ENCODE assay signal across 30 mouse cellular contexts in genomic region chrX:43235844-43236243, GRCm38 (mm10).
"Had no signal": no experiment of that assay in that cellular context is flagged by ENCODE, and none has a peak within 500 bp of the region (broad histone marks: within the 10 kb centered on the region; RNA-seq: fewer than 3 reads in every experiment).

No protein-coding gene starts in this region.

- H3K27ac ChIP-seq: gastrocnemius, adult 2 months; heart, embryonic 10.5 days; hindbrain, embryonic 10.5 days; hindbrain, embryonic 12.5 days; hindbrain, embryonic 14.5 days; intestine, embryonic 15.5 days; layer of hippocampus, adult 2 months; limb, embryonic 10.5 days; limb, embryonic 12.5 days; liver, embryonic 13.5 days; liver, embryonic 15.5 days had no signal

- H3K9me3 ChIP-seq: heart, embryonic 10.5 days; heart, embryonic 12.5 days; hindbrain, embryonic 10.5 days; hindbrain, embryonic 12.5 days; intestine, embryonic 15.5 days; limb, embryonic 10.5 days; limb, embryonic 12.5 days; liver, embryonic 13.5 days; liver, embryonic 15.5 days had no signal

- H3K36me3 ChIP-seq: heart, embryonic 10.5 days; heart, embryonic 12.5 days; hindbrain, embryonic 10.5 days; hindbrain, embryonic 12.5 days; intestine, embryonic 15.5 days; limb, embryonic 10.5 days; limb, embryonic 12.5 days; liver, embryonic 13.5 days; liver, embryonic 15.5 days had no signal

- H3K27me3 ChIP-seq: heart, embryonic 12.5 days; hindbrain, embryonic 12.5 days; intestine, embryonic 15.5 days; limb, embryonic 12.5 days; liver, embryonic 13.5 days; liver, embryonic 15.5 days had no signal

- H3K4me2 ChIP-seq: heart, embryonic 12.5 days; hindbrain, embryonic 12.5 days; hindbrain, embryonic 14.5 days; intestine, embryonic 15.5 days; limb, embryonic 12.5 days; liver, embryonic 11.5 days; liver, embryonic 13.5 days; liver, embryonic 15.5 days had no signal

- DNase-seq: gastrocnemius, adult 2 months; gastrocnemius, postnatal 10 days; gastrocnemius, postnatal 25 days; heart, adult 18-20 months; heart, postnatal 10 days; heart, postnatal 4 days; kidney, adult 18-20 months; kidney, adult 8-10 months; kidney, postnatal 10 days; kidney, postnatal 25 days; kidney, postnatal 4 days; layer of hippocampus, adult 9-11 months; layer of hippocampus, postnatal 36 days; liver; liver, embryonic 13.5 days; liver, postnatal 0 days had no signal

- H3K9ac ChIP-seq: heart, embryonic 12.5 days; hindbrain, embryonic 12.5 days; hindbrain, embryonic 14.5 days; intestine, embryonic 15.5 days; limb, embryonic 12.5 days; liver, embryonic 13.5 days; liver, embryonic 15.5 days; liver, postnatal 0 days had no signal

- H3K4me3 ChIP-seq: gastrocnemius, adult 2 months; heart, embryonic 10.5 days; heart, embryonic 12.5 days; hindbrain, embryonic 10.5 days; hindbrain, embryonic 12.5 days; intestine, embryonic 15.5 days; layer of hippocampus, adult 2 months; limb, embryonic 10.5 days; limb, embryonic 12.5 days; liver, embryonic 13.5 days; liver, embryonic 15.5 days had no signal

- ATAC-seq: hindbrain, embryonic 16.5 days; inflammation-experienced regulatory T-cells, adult 6 months; intestine, embryonic 15.5 days; intestine, postnatal 0 days; liver, postnatal 0 days had no signal

- H3K4me1 ChIP-seq: heart, embryonic 10.5 days; heart, embryonic 12.5 days; hindbrain, embryonic 10.5 days; hindbrain, embryonic 12.5 days; intestine, embryonic 15.5 days; limb, embryonic 10.5 days; limb, embryonic 12.5 days; liver, embryonic 13.5 days; liver, embryonic 15.5 days had no signal
